Mouse (Mus musculus) lung, adult 10 weeks (tissue): ENCODE measurements around the gene Rnase4. TPM values are rescaled to one million over a fixed set of nuclear protein-coding genes. Genes with fewer than 3 reads are reported as not detected.

Experiments
- polyA plus RNA-seq: library from polyadenylated mRNA; stranded (reverse); fragments of 350-450 nt; fragmentation: Illumina TruSeq; extraction: RNeasy Lipid Tissue Mini Kit (QIAGEN cat#74804); gene quantifications from one replicate; pipeline ENCODE4 v1.2.3, GENCODE M21; 2014; ENCODE audit warnings: low read depth, low replicate concordance; ENCODE audit not compliant: insufficient read depth

Rnase4 gene
- polyA plus RNA-seq = 581 TPM

GRCm38 (mm10) chr14:51090921-51091900 is at the start of gene Rnase4, which contains the start of gene Ang:
TSS of gene Rnase4 (plus strand) at chr14:51091077.
TSS of gene Ang (plus strand) at chr14:51091150.

GRCm38 (mm10) chr14:51041769-51042168 is 49.1 kb upstream of the Rnase4 start, which contains the start of gene Rnase9:
TSS of gene Rnase9 (minus strand) at chr14:51041869.

GRCm38 (mm10) chr14:51050063-51050462 is 40.8 kb upstream of the Rnase4 start, which contains the start of gene Rnase11:
TSS of gene Rnase11 (minus strand) at chr14:51050163.

GRCm38 (mm10) chr14:51057401-51057831 is 33.5 kb upstream of the Rnase4 start, which contains the start of gene Rnase12:
TSS of gene Rnase12 (minus strand) at chr14:51057661.

GRCm38 (mm10) chr14:51074335-51074734 is 16.5 kb upstream of the Rnase4 start, which contains the start of gene Olfr750:
TSS of gene Olfr750 (minus strand) at chr14:51074435.

GRCm38 (mm10) chr14:51113916-51114560 is 23.2 kb downstream of the Rnase4 start, which contains the start of gene Eddm3b:
TSS of gene Eddm3b (plus strand) at chr14:51114426.

GRCm38 (mm10) chr14:51146685-51147084 is 55.8 kb downstream of the Rnase4 start, which contains the start of gene Rnase1:
TSS of gene Rnase1 (minus strand) at chr14:51146785.

Other genes starting within 250 kb of the Rnase4 start
- 24.0 TPM for gene Tep1, start 220.5 kb upstream of the Rnase4 start, polyA plus RNA-seq
- 0.58 TPM for gene Klhl33, start 193.6 kb upstream of the Rnase4 start, polyA plus RNA-seq
- 62.6 TPM for gene Osgep, start 166.2 kb upstream of the Rnase4 start, polyA plus RNA-seq
- gene Apex1, start 166.1 kb upstream of the Rnase4 start, polyA plus RNA-seq = 29.3 TPM
- 40.5 TPM for gene Pip4p1, start 160.2 kb upstream of the Rnase4 start, polyA plus RNA-seq
- gene Pnp, start 160.0 kb upstream of the Rnase4 start, polyA plus RNA-seq = 75.4 TPM
- 28.1 TPM for gene Gm49342, start 146.6 kb upstream of the Rnase4 start, polyA plus RNA-seq
- gene Pnp2, start 135.1 kb upstream of the Rnase4 start, polyA plus RNA-seq = 1.7 TPM
- gene Rnase10, start 83.3 kb upstream of the Rnase4 start, polyA plus RNA-seq = not detected
- gene Rnase9, start 49.2 kb upstream of the Rnase4 start, polyA plus RNA-seq = not detected
- not detected for gene Rnase11, start 40.9 kb upstream of the Rnase4 start, polyA plus RNA-seq
- gene Rnase12, start 33.4 kb upstream of the Rnase4 start, polyA plus RNA-seq = not detected
- 1.1 TPM for gene Olfr750, start 16.6 kb upstream of the Rnase4 start, polyA plus RNA-seq
- 75.0 TPM for gene Ang, start 73 bp downstream of the Rnase4 start, polyA plus RNA-seq
- gene Eddm3b, start 23.3 kb downstream of the Rnase4 start, polyA plus RNA-seq = not detected
- 18.2 TPM for gene Rnase6, start 32.8 kb downstream of the Rnase4 start, polyA plus RNA-seq
- gene Rnase1, start 55.7 kb downstream of the Rnase4 start, polyA plus RNA-seq = not detected
- gene Rnase2b, start 71.2 kb downstream of the Rnase4 start, polyA plus RNA-seq = not detected
- not detected for gene Ang2, start 108.1 kb downstream of the Rnase4 start, polyA plus RNA-seq
- gene Ear14, start 112.3 kb downstream of the Rnase4 start, polyA plus RNA-seq = not detected
- not detected for gene Rnase2a, start 165.0 kb downstream of the Rnase4 start, polyA plus RNA-seq